Mouse (Mus musculus) CH12.LX (cell line): ENCODE results near the gene Atxn7. TPM values are rescaled to one million over a fixed set of nuclear protein-coding genes. Genes with fewer than 3 reads are reported as not detected.

Experiments used
- DNase-seq: peaks from one replicate; pipeline ENCODE4 v3.0.0-alpha.2; 2013; ENCODE audit errors: extremely low read depth
- H3K27ac ChIP-seq: 2 replicates; pipeline ENCODE4 v1.5.1; 2012; ENCODE audit warnings: low read depth, mild to moderate bottlenecking, control low read depth, moderate library complexity; ENCODE audit not compliant: insufficient read depth
- H3K27me3 ChIP-seq: replicated peaks from 2 replicates; pipeline ENCODE3; 2012; ENCODE audit warnings: inconsistent platforms
- H3K36me3 ChIP-seq, 2 experiments: replicated peaks in 1 of 2; 2 replicates each; pipeline versions ENCODE3 to v1.6.1; 2012; ENCODE audit warnings: inconsistent platforms in 1 of 2, low read length in 1 of 2, mild to moderate bottlenecking in 1 of 2, mixed read lengths in 1 of 2, moderate library complexity in 1 of 2; ENCODE audit not compliant: control insufficient read depth in 1 of 2, insufficient read depth in 1 of 2
- H3K4me1 ChIP-seq, 2 experiments: 2 replicates each; pipeline ENCODE4 v1.6.1; 2012; ENCODE audit warnings: inconsistent platforms in 1 of 2, moderate library complexity in 1 of 2; ENCODE audit not compliant: insufficient read depth in 2 of 2, control insufficient read depth in 1 of 2
- H3K4me2 ChIP-seq: 2 replicates; pipeline ENCODE4 v1.6.1; 2012; ENCODE audit warnings: low read depth, mild to moderate bottlenecking, control low read depth; ENCODE audit not compliant: poor library complexity, insufficient read depth, severe bottlenecking
- H3K4me3 ChIP-seq, 3 experiments: fragments of 150-350 bp in 1 of 3; sonication (generic) in 1 of 3; replicated peaks in 1 of 3; 2 replicates each; pipeline versions ENCODE3 to v1.5.1; 2011 to 2012; ENCODE audit warnings: low read depth in 2 of 3, low read length in 2 of 3, mild to moderate bottlenecking in 2 of 3, moderate library complexity in 2 of 3, control low read depth in 1 of 3, improper control_type of control experiment in 1 of 3, inconsistent platforms in 1 of 3, mixed read lengths in 1 of 3; ENCODE audit not compliant: poor library complexity in 1 of 3
- H3K79me2 ChIP-seq: replicated peaks from 2 replicates; pipeline ENCODE4 v1.6.1; 2012; ENCODE audit warnings: mild to moderate bottlenecking, moderate library complexity; ENCODE audit not compliant: control insufficient read depth, poor library complexity, insufficient read depth, severe bottlenecking; ENCODE audit errors: extremely low read depth
- H3K9ac ChIP-seq: 2 replicates; pipeline ENCODE4 v1.6.1; 2012; ENCODE audit warnings: low read depth, mild to moderate bottlenecking, control low read depth, moderate library complexity; ENCODE audit not compliant: insufficient read depth
- H3K9me3 ChIP-seq: replicated peaks from 2 replicates; pipeline ENCODE3; 2012; ENCODE audit warnings: low read length, inconsistent platforms, mixed read lengths
- BHLHE40 ChIP-seq: IDR thresholded peaks from 2 replicates; pipeline ENCODE4 v1.6.1; 2011; ENCODE audit warnings: mild to moderate bottlenecking, low read depth, low read length, improper control_type of control experiment
- CHD2 ChIP-seq: IDR thresholded peaks from 2 replicates; pipeline ENCODE4 v1.6.1; 2011; ENCODE audit warnings: low read length, improper control_type of control experiment
- E2F4 ChIP-seq: IDR thresholded peaks from 2 replicates; pipeline ENCODE4 v1.6.1; 2011; ENCODE audit warnings: low read depth, low read length, improper control_type of control experiment; ENCODE audit not compliant: insufficient replicate concordance
- ELF1 ChIP-seq: IDR thresholded peaks from 2 replicates; pipeline ENCODE4 v1.6.1; 2014; ENCODE audit warnings: low read depth, mild to moderate bottlenecking, inconsistent platforms, low read length, improper control_type of control experiment
- ETS1 ChIP-seq: conservative IDR thresholded peaks from 2 replicates; pipeline ENCODE4 v1.6.1; 2012; ENCODE audit warnings: low read depth, mild to moderate bottlenecking, inconsistent platforms, low read length, improper control_type of control experiment, moderate library complexity
- GABPA ChIP-seq: IDR thresholded peaks from 2 replicates; pipeline ENCODE4 v1.6.1; 2012; ENCODE audit warnings: low read depth, low read length, improper control_type of control experiment, inconsistent platforms; ENCODE audit not compliant: insufficient replicate concordance
- HCFC1 ChIP-seq: IDR thresholded peaks from 2 replicates; pipeline ENCODE4 v1.6.1; 2012; ENCODE audit warnings: low read depth, mild to moderate bottlenecking, inconsistent platforms, low read length, improper control_type of control experiment
- IRF4 ChIP-seq: IDR thresholded peaks from 2 replicates; pipeline ENCODE4 v1.6.1; 2014; ENCODE audit warnings: low read depth, mild to moderate bottlenecking, inconsistent platforms, low read length, improper control_type of control experiment
- JUN ChIP-seq: IDR thresholded peaks from 2 replicates; pipeline ENCODE4 v1.6.1; 2011; ENCODE audit warnings: low read depth, mild to moderate bottlenecking, low read length, improper control_type of control experiment, moderate library complexity; ENCODE audit not compliant: insufficient read depth
- MAZ ChIP-seq: IDR thresholded peaks from 2 replicates; pipeline ENCODE4 v1.6.1; 2012; ENCODE audit warnings: low read depth, mild to moderate bottlenecking, inconsistent platforms, low read length, improper control_type of control experiment, moderate library complexity
- MEF2A ChIP-seq: IDR thresholded peaks from 2 replicates; pipeline ENCODE4 v1.6.1; 2014; ENCODE audit warnings: low read depth, mild to moderate bottlenecking, inconsistent platforms, low read length, improper control_type of control experiment, borderline replicate concordance
- NELFE ChIP-seq: IDR thresholded peaks from 2 replicates; pipeline ENCODE4 v1.6.1; 2011; ENCODE audit warnings: low read depth, low read length, improper control_type of control experiment
- PAX5 ChIP-seq: IDR thresholded peaks from 2 replicates; pipeline ENCODE4 v1.6.1; 2012; ENCODE audit warnings: low read length, inconsistent platforms, mixed read lengths
- POLR2A ChIP-seq: IDR thresholded peaks from 2 replicates; pipeline ENCODE4 v1.6.1; 2011; ENCODE audit warnings: low read depth, mild to moderate bottlenecking, improper control_type of control experiment, low read length
- RAD21 ChIP-seq: IDR thresholded peaks from 2 replicates; pipeline ENCODE4 v1.6.1; 2011; ENCODE audit warnings: low read depth, mild to moderate bottlenecking, low read length, improper control_type of control experiment, moderate library complexity
- SIN3A ChIP-seq: IDR thresholded peaks from 2 replicates; pipeline ENCODE4 v1.6.1; 2012; ENCODE audit warnings: low read length, improper control_type of control experiment, inconsistent platforms
- SMC3 ChIP-seq: IDR thresholded peaks from 2 replicates; pipeline ENCODE4 v1.6.1; 2011; ENCODE audit warnings: low read depth, low read length, improper control_type of control experiment
- TBP ChIP-seq: conservative IDR thresholded peaks from 2 replicates; pipeline ENCODE4 v1.6.1; 2011; ENCODE audit warnings: low read depth, low read length, improper control_type of control experiment
- UBTF ChIP-seq: IDR thresholded peaks from 2 replicates; pipeline ENCODE4 v1.6.1; 2012; ENCODE audit warnings: low read depth, mild to moderate bottlenecking, inconsistent platforms, low read length, improper control_type of control experiment, moderate library complexity
- USF1 ChIP-seq: IDR thresholded peaks from 2 replicates; pipeline ENCODE4 v1.6.1; 2014; ENCODE audit warnings: low read depth, mild to moderate bottlenecking, inconsistent platforms, low read length, improper control_type of control experiment
- USF2 ChIP-seq: conservative IDR thresholded peaks from 2 replicates; pipeline ENCODE4 v1.6.1; 2011; ENCODE audit warnings: low read depth, low read length, improper control_type of control experiment
- ZC3H11A ChIP-seq: IDR thresholded peaks from 2 replicates; pipeline ENCODE4 v1.6.1; 2012; ENCODE audit warnings: low read depth, mild to moderate bottlenecking, inconsistent platforms, low read length, improper control_type of control experiment
- ZKSCAN1 ChIP-seq: IDR thresholded peaks from 2 replicates; pipeline ENCODE4 v1.6.1; 2012; ENCODE audit warnings: low read depth, inconsistent platforms, low read length, improper control_type of control experiment, borderline replicate concordance
- ZMIZ1 ChIP-seq: IDR thresholded peaks from 2 replicates; pipeline ENCODE4 v1.6.1; 2012; ENCODE audit warnings: low read depth, mild to moderate bottlenecking, inconsistent platforms, low read length, improper control_type of control experiment
- dilution Hi-C: fragments of 300-500 bp; cut with MboI; formaldehyde crosslinking; loops from 2 replicates; pipeline ENCODE4 v1.14.3; 2020; ENCODE audit warnings: low sequenced_read_pairs; ENCODE audit not compliant: extremely low pct_unique_long_range_greater_than_20kb, extremely low pct_ligation_motif_present
- in situ Hi-C: fragments of 300-500 bp; cut with MboI; formaldehyde crosslinking; loops from 3 replicates; pipeline ENCODE4 v1.14.3; 2019; ENCODE audit warnings: low sequenced_read_pairs, low pct_ligation_motif_present, low pct_unique_long_range_greater_than_20kb, mixed read lengths
- polyA plus RNA-seq: library from polyadenylated mRNA; unstranded; fragments of >175 nt; gene quantifications from 2 replicates; pipeline ENCODE4 v1.2.1, GENCODE M21; 2012; ENCODE audit warnings: low read depth; ENCODE audit not compliant: insufficient read length
- total RNA-seq, 2 experiments: library from RNA; depleted of rRNA; stranded (reverse); fragments of 300-350 nt in 1 of 2; fragments of >200 nt in 1 of 2; gene quantifications; 2 replicates each; pipeline ENCODE4 v1.2.3; 2012 to 2014

Atxn7 gene
- total and polyA plus RNA-seq, 3 experiments = 2.1 to 6.6 (median 2.3) TPM

DNA sequence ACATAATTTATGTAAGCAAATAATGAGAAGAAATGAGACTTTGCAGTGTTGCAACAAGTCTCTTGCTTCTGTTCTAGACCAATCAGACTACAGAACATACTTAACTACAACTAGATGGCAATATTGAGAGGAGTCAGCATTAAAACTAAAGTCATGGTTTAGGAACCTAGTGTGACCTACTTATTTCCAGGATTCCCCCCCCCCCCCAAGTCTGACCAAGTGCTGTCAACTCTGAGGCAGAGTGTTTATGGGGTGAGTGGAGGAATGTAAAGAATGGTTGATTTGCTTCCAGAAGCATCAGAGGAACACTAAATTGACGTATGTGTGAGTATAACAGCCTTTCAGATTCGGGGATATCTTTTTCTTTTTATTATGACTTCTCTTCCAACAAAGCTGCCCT is 77.0 kb downstream of the Atxn7 start:
- Histone ChIP-seq H3K9ac (no peak overlapping the region), H3K27me3 (no peaks in the 10 kb centered on the region), H3K36me3 (peaks cover 0 to 46% of the 10 kb centered on the region in 2 experiments), H3K27ac (no peak overlapping the region), H3K79me2 (no peaks in the 10 kb centered on the region), H3K4me3 (no peak overlapping the region), H3K4me2 (no peak overlapping the region), H3K4me1 (no peaks in the 10 kb centered on the region), H3K9me3 (no peaks in the 10 kb centered on the region)
- DNase-seq = no peak
- dilution Hi-C loops (no loop called here), in situ Hi-C loops (no loop called here)
- TF ChIP-seq POLR2A = no peak
- TF ChIP-seq GABPA = no peak
- TF ChIP-seq USF1 = no peak
- no peak for TF ChIP-seq HCFC1
- no peak for TF ChIP-seq ELF1
- TF ChIP-seq MEF2A = no peak
- TF ChIP-seq CHD2 = no peak
- TF ChIP-seq PAX5 = no peak
- no peak for TF ChIP-seq RAD21
- TF ChIP-seq ETS1 = no peak
- no peak for TF ChIP-seq NELFE
- no peak for TF ChIP-seq BHLHE40
- TF ChIP-seq TBP = no peak
- no peak for TF ChIP-seq SIN3A
- no peak for TF ChIP-seq SMC3
- TF ChIP-seq E2F4 = no peak
- TF ChIP-seq ZKSCAN1 = no peak
- TF ChIP-seq USF2 = no peak
- TF ChIP-seq ZMIZ1 = no peak
- TF ChIP-seq MAZ = no peak

GRCm38 (mm10) chr14:14042336-14042735 is 81.1 kb downstream of the Atxn7 start:
- no peak overlapping the region for H3K9ac ChIP-seq
- no peaks in the 10 kb centered on the region for H3K27me3 ChIP-seq
- no peaks in the 10 kb centered on the region for H3K9me3 ChIP-seq
- H3K79me2 ChIP-seq = no peaks in the 10 kb centered on the region
- H3K27ac ChIP-seq = no peak overlapping the region
- H3K4me3 ChIP-seq = no peak overlapping the region
- H3K4me2 ChIP-seq = no peak overlapping the region
- dilution Hi-C loops = no loop called here
- no peak for DNase-seq
- in situ Hi-C loops = no loop called here
- no peaks in the 10 kb centered on the region for H3K4me1 ChIP-seq
- no peak for TF ChIP-seq BHLHE40
- no peak for TF ChIP-seq POLR2A
- no peak for TF ChIP-seq SIN3A
- TF ChIP-seq ZC3H11A = no peak
- no peak for TF ChIP-seq UBTF
- no peak for TF ChIP-seq ELF1
- no peak for TF ChIP-seq PAX5
- TF ChIP-seq RAD21 = no peak
- no peak for TF ChIP-seq IRF4
- no peak for TF ChIP-seq JUN
- no peak for TF ChIP-seq USF1
- TF ChIP-seq, all 38 proteins: peak for 0
- H3K36me3 ChIP-seq = peaks cover 0 to 40% of the 10 kb centered on the region in 2 experiments
